Mouse (Mus musculus) MEL (cell line): ENCODE data around the gene Hmgcl.

Experiments used
- CTCF ChIP-seq, 3 experiments: IDR thresholded peaks in 2 of 3; conservative IDR thresholded peaks in 1 of 3; 2 replicates each; pipeline ENCODE4 v1.5.1; 2011 to 2012; ENCODE audit warnings: low read length in 3 of 3, low read depth in 2 of 3, mild to moderate bottlenecking in 2 of 3, improper control_type of control experiment in 1 of 3, inconsistent platforms in 1 of 3, mixed read lengths in 1 of 3, moderate library complexity in 1 of 3; ENCODE audit not compliant: control insufficient read depth in 1 of 3, insufficient read depth in 1 of 3, poor library complexity in 1 of 3, severe bottlenecking in 1 of 3
- EP300 ChIP-seq, 2 experiments: IDR thresholded peaks; 2 replicates each; pipeline ENCODE4 v1.6.1; 2011; ENCODE audit warnings: improper control_type of control experiment in 2 of 2, low read length in 2 of 2, low read depth in 1 of 2, mild to moderate bottlenecking in 1 of 2
- JUND ChIP-seq: IDR thresholded peaks from 2 replicates; pipeline ENCODE4 v1.6.1; 2011; ENCODE audit warnings: low read depth, mild to moderate bottlenecking, improper control_type of control experiment, low read length
- MAX ChIP-seq: IDR thresholded peaks from 2 replicates; pipeline ENCODE4 v1.6.1; 2011; ENCODE audit warnings: low read length, improper control_type of control experiment
- NELFE ChIP-seq: IDR thresholded peaks from 2 replicates; pipeline ENCODE4 v1.6.1; 2011; ENCODE audit warnings: low read depth, low read length, improper control_type of control experiment
- POLR2A ChIP-seq, 2 experiments: IDR thresholded peaks; 2 replicates each; pipeline ENCODE4 v1.6.1; 2011 to 2012; ENCODE audit warnings: low read length in 2 of 2, mild to moderate bottlenecking in 2 of 2, control low read depth in 1 of 2, improper control_type of control experiment in 1 of 2, low read depth in 1 of 2, moderate library complexity in 1 of 2; ENCODE audit not compliant: control insufficient read depth in 1 of 2, insufficient read depth in 1 of 2, poor library complexity in 1 of 2
- POLR2AphosphoS2 ChIP-seq: IDR thresholded peaks from 2 replicates; pipeline ENCODE4 v1.6.1; 2011; ENCODE audit warnings: low read length, improper control_type of control experiment
- TBP ChIP-seq: IDR thresholded peaks from 2 replicates; pipeline ENCODE4 v1.8.0; 2011; ENCODE audit warnings: low read depth, low read length, improper control_type of control experiment
- ZNF384 ChIP-seq: IDR thresholded peaks from 2 replicates; pipeline ENCODE4 v1.6.1; 2012; ENCODE audit warnings: low read depth, mild to moderate bottlenecking, inconsistent platforms, low read length, improper control_type of control experiment

DNA sequence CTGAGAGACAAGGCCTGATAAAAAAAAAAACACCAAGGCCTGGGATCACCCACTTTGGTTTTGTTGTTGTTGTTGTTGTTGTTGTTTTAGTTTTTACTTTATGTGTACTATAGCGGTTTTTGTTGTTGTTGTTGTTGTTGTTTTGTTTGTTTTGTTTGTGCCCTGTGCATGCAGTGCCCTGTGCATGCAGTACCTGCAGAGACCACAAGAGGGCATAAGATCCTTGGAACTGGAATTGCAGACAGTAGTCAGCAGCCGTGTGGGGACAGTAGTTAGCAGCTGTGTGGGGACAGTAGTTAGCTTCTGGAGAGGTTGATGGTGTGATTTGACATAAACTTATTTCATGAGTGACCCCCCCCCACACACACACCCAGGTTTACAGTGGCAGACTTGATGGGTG is 8.0 kb downstream of the Hmgcl start:
- TF ChIP-seq JUND (no peak), MAX (no peak), TBP (no peak), POLR2A (IDR thresholded peaks at IDR 0.05; ENCODE audit: control insufficient read depth in 1 of 2, insufficient read depth in 1 of 2, low read depth in 1 of 2, low read length in 2 of 2, poor library complexity in 1 of 2) (no peak), ZNF384 (peak; percentile 43; the same call in 1 of the 2 replicates), CTCF (IDR thresholded peaks at IDR 0.05 in 2 of 3, conservative IDR thresholded peaks at IDR 0.05 in 1 of 3; ENCODE audit: control insufficient read depth in 1 of 3, insufficient read depth in 1 of 3, low read depth in 2 of 3, low read length in 3 of 3, poor library complexity in 1 of 3, severe bottlenecking in 1 of 3) (peak; percentile 80 to 95 (median 93)), POLR2AphosphoS2 (no peak), EP300 (IDR thresholded peaks at IDR 0.05; ENCODE audit: low read depth in 1 of 2, low read length in 2 of 2) (no peak), NELFE (no peak)
